Mouse (Mus musculus) myocyte (in vitro differentiated cells): Measurements from ENCODE around the gene Cbarp.
A peak's percentile ranks its signal among the peaks of the same experiment; 100 is the strongest.

Source experiments
- CEBPB ChIP-seq: IDR thresholded peaks from 2 replicates; pipeline ENCODE4 v1.6.1; 2011; ENCODE audit warnings: mild to moderate bottlenecking, moderate library complexity; ENCODE audit not compliant: poor library complexity, insufficient read depth, severe bottlenecking
- POLR2A ChIP-seq: IDR thresholded peaks from one replicate; pipeline ENCODE4 v1.6.1; 2011; ENCODE audit warnings: low read depth, mild to moderate bottlenecking, control low read depth, moderate library complexity; ENCODE audit not compliant: insufficient read length
- POLR2AphosphoS2 ChIP-seq: IDR thresholded peaks from one replicate; pipeline ENCODE4 v1.6.1; 2011; ENCODE audit warnings: low read depth, control low read depth; ENCODE audit not compliant: insufficient read length
- TCF12 ChIP-seq: IDR thresholded peaks from one replicate; pipeline ENCODE4 v1.6.1; 2011; ENCODE audit warnings: mild to moderate bottlenecking, control low read depth; ENCODE audit not compliant: poor library complexity, insufficient read depth, severe bottlenecking
- USF1 ChIP-seq: IDR thresholded peaks from one replicate; pipeline ENCODE4 v1.6.1; 2011; ENCODE audit warnings: low read depth, mild to moderate bottlenecking, control low read depth, moderate library complexity

DNA sequence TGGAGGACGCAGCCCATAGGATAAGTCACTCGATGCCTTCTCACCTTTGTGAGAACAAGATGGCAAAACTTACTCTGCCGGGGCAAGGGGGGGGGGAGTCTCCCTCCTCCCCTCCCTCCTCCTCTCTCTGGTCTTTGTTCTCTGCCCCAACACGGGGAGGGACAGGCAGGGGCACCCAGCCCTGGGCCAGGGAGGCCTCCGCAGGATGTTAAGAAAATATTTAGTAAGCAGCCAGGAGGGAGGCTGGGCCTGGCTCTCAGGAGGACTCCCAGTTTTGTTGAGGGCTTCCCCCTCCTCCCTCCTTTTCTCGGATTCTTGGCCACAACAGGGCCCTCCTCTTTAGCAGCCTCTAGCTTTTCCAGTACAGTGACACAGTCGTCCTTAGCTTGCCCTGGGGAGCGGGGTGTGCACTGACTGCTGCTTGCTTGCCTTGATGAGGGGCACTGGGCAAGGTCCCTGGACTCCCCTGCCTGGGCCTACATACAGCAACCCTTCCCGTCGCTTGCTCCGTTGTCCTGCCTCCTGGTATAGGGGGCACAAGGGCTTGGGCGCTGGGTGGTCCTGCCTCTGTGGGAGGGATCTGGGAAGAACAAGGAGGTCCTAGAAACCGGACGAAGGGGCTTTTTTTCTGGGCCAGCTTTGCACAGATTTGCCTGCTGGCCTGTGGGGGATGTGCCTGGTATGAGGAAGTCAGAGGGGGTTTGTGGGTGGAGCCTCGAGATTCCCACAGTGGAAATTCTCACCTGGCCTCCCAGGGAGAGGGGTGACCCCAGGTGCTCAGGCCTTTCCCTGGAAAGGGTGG lies 11.6 kb upstream of the Cbarp start:
- TF ChIP-seq POLR2A (peak; percentile 60), USF1 (no peak), TCF12 (no peak), CEBPB (no peak), POLR2AphosphoS2 (peak; percentile 58)
